Mouse (Mus musculus) heart, postnatal 14 days (tissue): ENCODE results near the gene Prdm16. TPM values are rescaled to one million over a fixed set of nuclear protein-coding genes. Genes with fewer than 3 reads are reported as not detected.
A peak's percentile ranks its signal among the peaks of the same experiment; 100 is the strongest.

ENCODE experiments used
- DNase-seq, 2 experiments: peaks; one replicate each; pipeline ENCODE4 v3.0.0; 2021 to 2022
- intact Hi-C: fragments of 180-260 bp; cut with DNase I; formaldehyde crosslinking; loops from one replicate; pipeline ENCODE4 v1.15.1; 2025
- total RNA-seq, 2 experiments: library from RNA; stranded (reverse); gene quantifications; 2 replicates each; pipeline ENCODE4 v1.2.3; 2021

Gene Prdm16
- total RNA-seq, 2 experiments from 2014 or later = 15.7 to 18.0 TPM

- DNase-seq = no peak
- intact Hi-C loops = loop anchor here (5.0 kb wide), 1 partner anchor 232 kb away; no protein-coding TSS in a partner anchor
Observed at GRCm38 (mm10) chr4:154445721-154446120, 191.0 kb downstream of the Prdm16 start.

GRCm38 (mm10) chr4:154442645-154443304, 193.9 kb downstream of the Prdm16 start:
- intact Hi-C loops = no loop called here
- DNase-seq = peak in 1 of 2 experiments; percentile 22

GRCm38 (mm10) chr4:154439455-154440052, 197.1 kb downstream of the Prdm16 start:
- DNase-seq = no peak
- intact Hi-C loops = no loop called here

- DNase-seq = no peak
- intact Hi-C loops = no loop called here
Observed at GRCm38 (mm10) chr4:154438610-154439009, 198.1 kb downstream of the Prdm16 start.

GRCm38 (mm10) chr4:154429770-154430169, 206.9 kb downstream of the Prdm16 start:
- intact Hi-C loops = no loop called here
- no peak for DNase-seq

GRCm38 (mm10) chr4:154426901-154427300, 209.8 kb downstream of the Prdm16 start:
- intact Hi-C loops = no loop called here
- no peak for DNase-seq

- DNase-seq = peak; percentile 25 to 42
Observed at GRCm38 (mm10) chr4:154425284-154425683, 211.4 kb downstream of the Prdm16 start.

GRCm38 (mm10) chr4:154424681-154425080, 212.0 kb downstream of the Prdm16 start:
- DNase-seq = peak; percentile 47 to 65
- intact Hi-C loops = no loop called here

More at GRCm38 (mm10) chr4:154425284-154425683, 211.4 kb downstream of the Prdm16 start:
- intact Hi-C loops = no loop called here

GRCm38 (mm10) chr4:154422431-154422913, 214.2 kb downstream of the Prdm16 start:
- DNase-seq = no peak

GRCm38 (mm10) chr4:154420749-154421148, 215.9 kb downstream of the Prdm16 start:
- DNase-seq = no peak
- intact Hi-C loops = no loop called here

More at GRCm38 (mm10) chr4:154422431-154422913, 214.2 kb downstream of the Prdm16 start:
- intact Hi-C loops = no loop called here

GRCm38 (mm10) chr4:154419766-154420165, 216.9 kb downstream of the Prdm16 start:
- intact Hi-C loops = no loop called here

GRCm38 (mm10) chr4:154418993-154419392, 217.7 kb downstream of the Prdm16 start:
- DNase-seq = no peak
- intact Hi-C loops = no loop called here

More at GRCm38 (mm10) chr4:154419766-154420165, 216.9 kb downstream of the Prdm16 start:
- DNase-seq = no peak

GRCm38 (mm10) chr4:154418327-154418744, 218.3 kb downstream of the Prdm16 start:
- no peak for DNase-seq
- intact Hi-C loops = no loop called here

- intact Hi-C loops = no loop called here
- no peak for DNase-seq
Observed at GRCm38 (mm10) chr4:154416728-154417127, 219.9 kb downstream of the Prdm16 start.

GRCm38 (mm10) chr4:154414885-154415284, 221.8 kb downstream of the Prdm16 start:
- intact Hi-C loops = no loop called here
- DNase-seq = no peak

- intact Hi-C loops = no loop called here
- no peak for DNase-seq
Observed at GRCm38 (mm10) chr4:154410559-154410958, 226.1 kb downstream of the Prdm16 start.

GRCm38 (mm10) chr4:154409841-154410240, 226.8 kb downstream of the Prdm16 start:
- intact Hi-C loops = no loop called here
- no peak for DNase-seq

GRCm38 (mm10) chr4:154409237-154409721, 227.4 kb downstream of the Prdm16 start:
- intact Hi-C loops = no loop called here
- no peak for DNase-seq

GRCm38 (mm10) chr4:154402948-154403347, 233.7 kb downstream of the Prdm16 start:
- intact Hi-C loops = no loop called here
- DNase-seq = no peak

GRCm38 (mm10) chr4:154401982-154402932, 234.4 kb downstream of the Prdm16 start:
- DNase-seq = peak; percentile 56 to 72
- intact Hi-C loops = no loop called here
